Mouse (Mus musculus) neural tube, embryonic 12.5 days (tissue): Measurements from ENCODE around the gene Dmbx1. TPM values are rescaled to one million over a fixed set of nuclear protein-coding genes. Genes with fewer than 3 reads are reported as not detected.
A peak's percentile ranks its signal among the peaks of the same experiment; 100 is the strongest.

ENCODE experiments used
- ATAC-seq: fragments of 200-750 bp; cut with Nextera tagmentation; 2 replicates; pipeline ENCODE4 v1.8.0; 2017; ENCODE audit warnings: low read depth, mild to moderate bottlenecking, moderate TSS enrichment, moderate library complexity; ENCODE audit not compliant: low FRiP score
- H3K27ac ChIP-seq: fragments of 300-500 bp; sonication (generic); 2 replicates; pipeline ENCODE4 v1.5.1; 2016
- H3K27me3 ChIP-seq: fragments of 300-500 bp; sonication (generic); replicated peaks from 2 replicates; pipeline ENCODE4 v1.6.1; 2016; ENCODE audit warnings: mild to moderate bottlenecking
- H3K36me3 ChIP-seq: fragments of 300-500 bp; sonication (generic); 2 replicates; pipeline ENCODE4 v1.6.1; 2016; ENCODE audit warnings: mild to moderate bottlenecking
- H3K4me1 ChIP-seq: fragments of 300-500 bp; sonication (generic); 2 replicates; pipeline ENCODE4 v1.6.1; 2016
- H3K4me2 ChIP-seq: fragments of 300-500 bp; sonication (generic); replicated peaks from 2 replicates; pipeline ENCODE4 v1.6.1; 2016; ENCODE audit warnings: mild to moderate bottlenecking
- H3K4me3 ChIP-seq: fragments of 300-500 bp; sonication (generic); 2 replicates; pipeline ENCODE4 v1.5.1; 2016
- H3K9ac ChIP-seq: fragments of 300-500 bp; sonication (generic); 2 replicates; pipeline ENCODE4 v1.6.1; 2016; ENCODE audit warnings: mild to moderate bottlenecking
- H3K9me3 ChIP-seq: fragments of 300-500 bp; sonication (generic); 2 replicates; pipeline ENCODE4 v1.6.1; 2016; ENCODE audit warnings: mild to moderate bottlenecking
- WGBS: fragments of 180-500 bp; shearing (Covaris S2); methylation state at CpG from one replicate; pipeline ENCODE4 v1.1.7; 2016; 5-methylcytosine and 5-hydroxymethylcytosine counted together
- polyA plus RNA-seq: library from polyadenylated mRNA; unstranded; fragments of >200 nt; fragmentation: Nextera tagmentation; extraction: Ambion mirVana; gene quantifications from 2 replicates; pipeline ENCODE4 v1.2.1, GENCODE M21; 2016

Dmbx1 gene
- polyA plus RNA-seq, 1 experiment from 2014 or later = 1.6 TPM

DNA sequence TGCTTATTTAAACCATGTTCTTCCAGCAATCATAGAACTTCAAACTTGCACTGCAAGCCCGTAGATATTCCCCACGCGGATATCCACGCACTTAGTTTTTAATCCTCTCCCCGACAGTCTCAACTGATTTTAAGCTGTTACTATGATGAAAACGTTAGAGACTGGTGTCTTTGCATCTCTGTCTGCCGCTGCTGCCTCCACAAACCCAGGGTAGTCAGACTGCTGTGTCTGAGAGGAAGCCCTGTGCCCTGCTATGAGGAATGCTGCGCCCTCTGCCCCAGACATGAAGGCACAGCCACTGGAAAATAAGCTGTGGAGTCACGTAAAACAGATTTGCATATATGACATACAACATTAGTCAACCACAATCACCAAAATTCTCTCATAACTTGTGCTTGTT, 60.9 kb downstream of the Dmbx1 start:
- Histone ChIP-seq H3K36me3 (peaks cover 17% of the 10 kb centered on the region), H3K27me3 (no peaks in the 10 kb centered on the region; the same call in 1 of the 2 replicates), H3K9ac (no peak overlapping the region), H3K4me3 (no peak overlapping the region), H3K27ac (no peak overlapping the region), H3K4me1 (peaks cover 43% of the 10 kb centered on the region), H3K4me2 (peak overlapping the region; percentile 48), H3K9me3 (no peaks in the 10 kb centered on the region)
- WGBS = 39% methylated on average over 9 of the region's 9 CpGs
- ATAC-seq = no peak

- Histone ChIP-seq H3K9ac (peak overlapping the region; percentile 14; the same call in 1 of the 2 replicates), H3K9me3 (no peaks in the 10 kb centered on the region), H3K36me3 (peaks cover 22% of the 10 kb centered on the region), H3K4me2 (peak overlapping the region; percentile 48), H3K27ac (no peak overlapping the region; the same call in 1 of the 2 replicates), H3K4me1 (peaks cover 43% of the 10 kb centered on the region), H3K27me3 (no peaks in the 10 kb centered on the region; the same call in 1 of the 2 replicates), H3K4me3 (no peak overlapping the region)
- ATAC-seq = peak; percentile 48
- 2% methylated on average over 11 of the region's 11 CpGs for WGBS
Measured at GRCm38 (mm10) chr4:115878216-115878678, 61.5 kb downstream of the Dmbx1 start.

DNA sequence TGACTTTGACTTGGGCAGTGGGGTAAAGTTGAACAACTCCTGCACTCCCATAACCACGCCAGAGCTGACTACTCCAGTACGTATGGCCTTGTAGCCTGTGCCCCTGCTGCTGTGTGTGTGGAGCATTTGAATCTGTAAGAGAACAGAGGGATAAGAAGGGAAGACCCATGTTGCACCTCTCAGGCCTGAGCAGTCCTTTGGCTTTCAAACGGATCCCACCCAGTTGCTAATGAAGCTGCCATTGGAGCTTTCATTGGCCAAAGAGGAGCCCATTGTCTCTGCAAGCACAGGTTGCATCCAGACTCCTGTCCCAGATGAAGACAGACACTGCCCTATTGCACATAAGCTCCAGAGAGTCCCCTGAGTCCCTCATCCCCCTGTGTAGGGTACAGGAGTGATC, 66.5 kb downstream of the Dmbx1 start:
- H3K9me3 ChIP-seq = no peaks in the 10 kb centered on the region
- no peak overlapping the region for H3K4me3 ChIP-seq
- H3K9ac ChIP-seq = no peak overlapping the region
- H3K4me2 ChIP-seq = no peak overlapping the region
- no peak overlapping the region for H3K27ac ChIP-seq
- WGBS = 82% methylated on average over 3 of the region's 3 CpGs
- no peaks in the 10 kb centered on the region; the same call in 1 of the 2 replicates for H3K27me3 ChIP-seq
- peaks cover 25% of the 10 kb centered on the region for H3K36me3 ChIP-seq
- peaks cover 23% of the 10 kb centered on the region for H3K4me1 ChIP-seq
- ATAC-seq = no peak

DNA sequence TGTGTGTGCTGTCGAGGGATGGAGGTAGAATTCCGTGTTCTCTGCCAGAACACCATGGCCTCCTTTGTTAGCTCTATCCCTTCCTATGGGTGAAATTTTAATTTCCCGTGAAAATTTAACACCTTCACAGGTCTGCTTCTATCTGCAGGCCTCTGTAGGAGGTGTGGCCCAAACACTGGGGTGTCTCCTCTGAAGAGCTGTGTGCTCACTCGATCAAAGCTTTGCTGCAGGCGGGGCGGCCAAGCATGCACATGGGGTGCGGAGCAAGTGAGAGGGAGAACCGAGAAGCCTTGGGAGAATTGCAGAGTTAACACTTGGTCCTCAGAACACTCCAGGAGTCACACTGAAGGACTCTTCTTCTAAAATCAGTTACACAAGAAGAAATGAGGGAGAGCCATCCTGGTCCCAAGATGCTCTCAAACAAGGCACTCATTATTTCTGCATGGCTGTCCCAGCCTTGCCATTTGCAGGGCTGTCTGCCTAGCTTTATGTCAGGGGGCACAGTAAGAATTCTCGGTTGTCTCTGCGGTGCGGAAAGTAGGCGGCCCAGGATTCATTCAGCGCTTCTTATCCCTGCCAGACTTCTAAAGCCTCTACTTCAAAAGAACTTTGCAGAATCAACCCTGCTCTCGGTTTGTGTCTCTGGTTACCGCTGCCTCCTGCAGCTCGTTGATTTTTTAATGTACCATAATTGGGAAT, 70.1 kb downstream of the Dmbx1 start:
- Histone ChIP-seq H3K4me3 (no peak overlapping the region), H3K27me3 (no peaks in the 10 kb centered on the region), H3K27ac (no peak overlapping the region), H3K36me3 (peaks cover 17% of the 10 kb centered on the region), H3K4me2 (no peak overlapping the region), H3K4me1 (peaks cover 11% of the 10 kb centered on the region; the same call in 1 of the 2 replicates), H3K9me3 (no peaks in the 10 kb centered on the region), H3K9ac (no peak overlapping the region)
- WGBS = 20% methylated on average over 16 of the region's 16 CpGs
- no peak for ATAC-seq

Other genes with a start within 250 kb of the Dmbx1 start
- 23.5 and 27.8 TPM in 2 replicates for gene Efcab14, start 202.2 kb downstream of the Dmbx1 start, polyA plus RNA-seq
- 0.43 and 0.67 TPM in 2 replicates for gene Tex38, start 158.9 kb downstream of the Dmbx1 start, polyA plus RNA-seq
- gene Atpaf1, start 155.1 kb downstream of the Dmbx1 start, polyA plus RNA-seq = 36.2 and 44.5 TPM in 2 replicates
- 6.2 TPM in 2 replicates for gene Mob3c, start 111.8 kb downstream of the Dmbx1 start, polyA plus RNA-seq
- 24.8 and 26.4 TPM in 2 replicates for gene Mknk1, start 100.7 kb downstream of the Dmbx1 start, polyA plus RNA-seq
- gene Kncn, start 55.5 kb downstream of the Dmbx1 start, polyA plus RNA-seq = not detected in 2 replicates
- not detected in 2 replicates for gene 6430628N08Rik, start 49.3 kb downstream of the Dmbx1 start, polyA plus RNA-seq
- gene Faah, start 78.0 kb upstream of the Dmbx1 start, polyA plus RNA-seq = 4.8 and 5.8 TPM in 2 replicates
- gene Nsun4, start 114.0 kb upstream of the Dmbx1 start, polyA plus RNA-seq = 16.2 and 19.7 TPM in 2 replicates
- 378 and 393 TPM in 2 replicates for gene Uqcrh, start 135.1 kb upstream of the Dmbx1 start, polyA plus RNA-seq
- 71.9 and 75.0 TPM in 2 replicates for gene Lrrc41, start 135.3 kb upstream of the Dmbx1 start, polyA plus RNA-seq
- gene Rad54l, start 183.8 kb upstream of the Dmbx1 start, polyA plus RNA-seq = 26.9 and 29.4 TPM in 2 replicates
- 60.8 and 68.4 TPM in 2 replicates for gene Pomgnt1, start 183.9 kb upstream of the Dmbx1 start, polyA plus RNA-seq
- gene Lurap1, start 211.4 kb upstream of the Dmbx1 start, polyA plus RNA-seq = 1.6 and 1.7 TPM in 2 replicates
- 0.09 TPM in 1 of 2 replicates, not detected in the other for gene Tspan1, start 227.7 kb upstream of the Dmbx1 start, polyA plus RNA-seq
- not detected in 2 replicates for gene 1700042G07Rik, start 233.4 kb upstream of the Dmbx1 start, polyA plus RNA-seq
- gene Gm49337, start 233.5 kb upstream of the Dmbx1 start, polyA plus RNA-seq = not detected in 2 replicates